Mouse (Mus musculus) G1E (cell line): ENCODE data around the gene Alpl.

Experiments used
- CTCF ChIP-seq: IDR thresholded peaks from 2 replicates; pipeline ENCODE4 v1.5.1; 2012; ENCODE audit warnings: low read depth, low read length, inconsistent platforms, mixed read lengths
- TAL1 ChIP-seq: conservative IDR thresholded peaks from 2 replicates; pipeline ENCODE4 v1.6.1; 2012; ENCODE audit warnings: low read depth, low read length, inconsistent platforms, mixed read lengths

GRCm38 (mm10) chr4:137763920-137764495, 32.2 kb downstream of the Alpl start:
- TF ChIP-seq TAL1: no peak
- TF ChIP-seq CTCF: no peak
